Mouse (Mus musculus): ENCODE data around the gene Vmn1r15. TPM values are rescaled to one million over a fixed set of nuclear protein-coding genes. Genes with fewer than 3 reads are reported as not detected.

Vmn1r15 gene
- total RNA-seq (2021) = not detected
- long read RNA-seq = 0 reads

GRCm38 (mm10) chr6:57257652-57258051 lies at the start of gene Vmn1r15:
Gene Vmn1r15 (plus strand): TSS chr6:57257952.
- DNase-seq (ENCODE audit: low spot score in 2 of 2) = no peak

DNA sequence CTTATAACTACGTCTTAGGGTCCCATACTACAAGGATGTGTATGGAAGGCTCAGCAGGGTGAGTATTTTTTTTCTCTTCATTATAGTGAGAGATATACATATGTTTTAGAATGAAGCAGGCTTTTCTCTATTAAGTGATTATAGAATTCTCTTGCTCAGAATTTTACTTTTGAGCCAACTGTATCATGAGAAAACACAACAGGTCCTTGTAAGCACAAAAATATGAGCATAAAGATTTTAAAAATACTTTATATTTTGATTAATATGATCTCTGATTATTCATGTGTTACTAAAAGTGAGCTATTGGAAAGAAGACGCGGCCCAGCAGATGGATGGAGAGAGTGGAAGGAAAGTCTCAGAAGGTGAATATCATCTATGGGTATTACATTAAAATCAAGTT lies 26.4 kb upstream of the Vmn1r15 start, which contains the start of gene Vmn1r14:
TSS of gene Vmn1r14 (plus strand) at position 301 of the 400 bp plus-strand sequence.
- no peak for DNase-seq (ENCODE audit: low spot score in 2 of 2)

- no peak for DNase-seq (ENCODE audit: low spot score in 2 of 2)
Observed at GRCm38 (mm10) chr6:57260990-57261389, 3.2 kb downstream of the Vmn1r15 start.

GRCm38 (mm10) chr6:57271881-57272280 lies 14.1 kb downstream of the Vmn1r15 start:
- DNase-seq (ENCODE audit: low spot score in 2 of 2) = no peak

DNA sequence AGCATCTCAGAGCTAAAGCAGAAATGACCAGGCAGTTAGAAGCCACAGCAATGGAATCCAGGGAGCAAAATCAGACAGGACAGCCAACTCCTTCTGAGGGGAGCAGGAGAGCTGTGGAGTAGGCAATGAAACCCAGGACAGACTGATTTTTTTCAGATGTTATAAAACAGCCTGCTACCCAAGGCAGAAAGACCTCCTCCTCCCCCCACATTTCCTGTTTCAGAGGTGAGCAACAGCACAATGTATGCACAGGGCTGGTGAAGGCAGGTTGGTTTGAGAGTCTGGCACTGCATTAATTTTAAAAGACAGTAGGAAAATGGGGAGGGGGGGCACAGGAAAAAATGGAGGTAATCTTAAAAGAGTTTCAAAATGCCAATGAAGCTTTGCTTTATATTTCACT lies 14.8 kb downstream of the Vmn1r15 start:
- no peak for DNase-seq (ENCODE audit: low spot score in 2 of 2)

DNA sequence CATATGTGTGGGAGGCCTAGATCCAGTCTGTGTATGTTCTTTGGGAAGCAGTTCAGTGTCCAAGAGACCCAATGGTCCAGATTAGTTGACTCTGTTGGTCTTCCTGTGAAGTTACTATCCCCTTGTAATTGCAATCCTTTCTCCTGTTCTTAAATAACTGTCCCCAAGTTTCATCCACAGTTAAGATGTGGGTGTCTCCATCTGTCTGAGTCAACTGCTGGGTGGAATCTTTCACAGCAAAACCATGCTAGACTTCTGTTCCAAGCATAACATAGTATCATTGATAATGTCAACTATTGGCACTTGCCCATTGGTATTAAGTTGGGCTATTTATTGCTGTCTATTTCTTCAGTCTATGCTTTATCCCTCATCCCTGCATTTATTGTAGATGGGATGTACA lies 21.2 kb downstream of the Vmn1r15 start:
- no peak for DNase-seq (ENCODE audit: low spot score in 2 of 2)

Other genes with a start within 250 kb of the Vmn1r15 start
- not detected for gene Vmn1r7, start 232.6 kb upstream of the Vmn1r15 start, total RNA-seq (2021)
- gene Vmn1r8, start 225.7 kb upstream of the Vmn1r15 start, total RNA-seq (2021) = not detected
- not detected for gene Vmn1r9, start 191.2 kb upstream of the Vmn1r15 start, total RNA-seq (2021)
- gene Vmn1r10, start 148.5 kb upstream of the Vmn1r15 start, total RNA-seq (2021) = not detected
- not detected for gene Vmn1r11, start 124.5 kb upstream of the Vmn1r15 start, total RNA-seq (2021)
- gene Vmn1r12, start 101.0 kb upstream of the Vmn1r15 start, total RNA-seq (2021) = not detected
- gene Vmn1r13, start 54.7 kb upstream of the Vmn1r15 start, total RNA-seq (2021) = not detected
- gene Vmn1r14, start 26.3 kb upstream of the Vmn1r15 start, total RNA-seq (2021) = not detected
- not detected for gene Vmn1r16, start 71.5 kb downstream of the Vmn1r15 start, total RNA-seq (2021)
- gene Vmn1r17, start 105.8 kb downstream of the Vmn1r15 start, total RNA-seq (2021) = not detected
- gene Vmn1r18, start 137.8 kb downstream of the Vmn1r15 start, total RNA-seq (2021) = under 1 TPM in 1 of 2 experiments, not detected in 1; 0.02 TPM
- gene Vmn1r19, start 145.8 kb downstream of the Vmn1r15 start, total RNA-seq (2021) = not detected
- gene Vmn1r20, start 171.0 kb downstream of the Vmn1r15 start, total RNA-seq (2021) = not detected

Data from layer of hippocampus, postnatal 10 days (tissue).